Mouse (Mus musculus): ENCODE measurements around the gene Oip5. TPM values are rescaled to one million over a fixed set of nuclear protein-coding genes. Genes with fewer than 3 reads are reported as not detected.
"Not testable (repeated sequence)": the region's sequence is repeated elsewhere in the genome, so short reads cannot be mapped to it uniquely, and the experiment has no call there.

Oip5 gene
- polyA plus RNA-seq (2012; rRNA removed): 0.81 and 1.3 TPM in 2 replicates

- DNase-seq: peak; percentile 89
- no peak for TF ChIP-seq CTCF (IDR thresholded peaks at IDR 0.05; ENCODE audit: insufficient read depth, low read length)
- no peak for TF ChIP-seq POLR2A (IDR thresholded peaks at IDR 0.05; ENCODE audit: borderline replicate concordance, extremely low read depth, low read depth, low read length)
- WGBS: under 1% methylated on average over 55 of the region's 55 CpGs
- Histone ChIP-seq H3K4me1 (ENCODE audit: control insufficient read depth, insufficient read depth, low read length) (peaks cover 3% of the 10 kb centered on the region; the same call in 1 of the 2 replicates), H3K4me3 (replicated peaks; ENCODE audit: extremely low read depth, low read depth, low read length) (peak within 1 kb of the TSS; percentile 84)
These were observed at the start of gene Oip5, which contains the start of gene Nusap1 for GRCm38 (mm10) chr2:119618199-119618982. Gene Oip5, minus strand, starts transcription at chr2:119618469. Gene Nusap1, plus strand, starts transcription at chr2:119618298.

- not testable (repeated sequence) for DNase-seq; H3K4me3 ChIP-seq (replicated peaks; ENCODE audit: extremely low read depth, low read depth, low read length); H3K4me1 ChIP-seq (ENCODE audit: control insufficient read depth, insufficient read depth, low read length)
- 73% methylated on average over 22 of the region's 23 CpGs for WGBS
These were observed 47.5 kb upstream of the Oip5 start for GRCm38 (mm10) chr2:119665744-119666143.

- DNase-seq: peak; percentile 83
- Histone ChIP-seq H3K4me1 (ENCODE audit: control insufficient read depth, insufficient read depth, low read length) (no peaks in the 10 kb centered on the region), H3K4me3 (replicated peaks; ENCODE audit: extremely low read depth, low read depth, low read length) (peak within 1 kb of the TSS; percentile 94)
- WGBS: 1% methylated on average over 44 of the region's 44 CpGs
- TF ChIP-seq CTCF (IDR thresholded peaks at IDR 0.05; ENCODE audit: insufficient read depth, low read length) (no peak), POLR2A (IDR thresholded peaks at IDR 0.05; ENCODE audit: borderline replicate concordance, extremely low read depth, low read depth, low read length) (peak; percentile 56; the same call in 1 of the 2 replicates)
These were observed 44.2 kb upstream of the Oip5 start, which contains the start of gene Ndufaf1 for GRCm38 (mm10) chr2:119662220-119663182. Gene Ndufaf1, minus strand, starts transcription at chr2:119662827.

GRCm38 (mm10) chr2:119644254-119644653 is 26.0 kb upstream of the Oip5 start:
- TF ChIP-seq POLR2A (IDR thresholded peaks at IDR 0.05; ENCODE audit: borderline replicate concordance, extremely low read depth, low read depth, low read length) (no peak), CTCF (IDR thresholded peaks at IDR 0.05; ENCODE audit: insufficient read depth, low read length) (no peak)
- Histone ChIP-seq H3K4me3 (replicated peaks; ENCODE audit: extremely low read depth, low read depth, low read length) (no peak overlapping the region), H3K4me1 (ENCODE audit: control insufficient read depth, insufficient read depth, low read length) (no peaks in the 10 kb centered on the region)
- DNase-seq: no peak
- 88% methylated on average over 5 of the region's 5 CpGs for WGBS

- no peak for DNase-seq
- no peak overlapping the region for H3K4me3 ChIP-seq (replicated peaks; ENCODE audit: extremely low read depth, low read depth, low read length)
- H3K4me1 ChIP-seq (ENCODE audit: control insufficient read depth, insufficient read depth, low read length): no peaks in the 10 kb centered on the region
- TF ChIP-seq CTCF (IDR thresholded peaks at IDR 0.05; ENCODE audit: insufficient read depth, low read length) (no peak), POLR2A (IDR thresholded peaks at IDR 0.05; ENCODE audit: borderline replicate concordance, extremely low read depth, low read depth, low read length) (no peak)
- WGBS: 93% methylated on average over 5 of the region's 5 CpGs
These were observed 23.1 kb upstream of the Oip5 start for GRCm38 (mm10) chr2:119641214-119641912.

- 93% methylated on average over 1 of the region's 1 CpGs for WGBS
- Histone ChIP-seq H3K4me1 (ENCODE audit: control insufficient read depth, insufficient read depth, low read length) (no peaks in the 10 kb centered on the region), H3K4me3 (replicated peaks; ENCODE audit: extremely low read depth, low read depth, low read length) (no peak overlapping the region)
- DNase-seq: no peak
- no peak for TF ChIP-seq POLR2A (IDR thresholded peaks at IDR 0.05; ENCODE audit: borderline replicate concordance, extremely low read depth, low read depth, low read length)
- no peak for TF ChIP-seq CTCF (IDR thresholded peaks at IDR 0.05; ENCODE audit: insufficient read depth, low read length)
These were observed 18.5 kb upstream of the Oip5 start for GRCm38 (mm10) chr2:119636781-119637180.

- Histone ChIP-seq H3K4me3 (replicated peaks; ENCODE audit: extremely low read depth, low read depth, low read length) (no peak overlapping the region), H3K4me1 (ENCODE audit: control insufficient read depth, insufficient read depth, low read length) (peaks cover 3% of the 10 kb centered on the region; the same call in 1 of the 2 replicates)
- no peak for DNase-seq
- TF ChIP-seq POLR2A (IDR thresholded peaks at IDR 0.05; ENCODE audit: borderline replicate concordance, extremely low read depth, low read depth, low read length) (no peak), CTCF (IDR thresholded peaks at IDR 0.05; ENCODE audit: insufficient read depth, low read length) (no peak)
- WGBS: 95% methylated on average over 2 of the region's 2 CpGs
These were observed 3.0 kb upstream of the Oip5 start for GRCm38 (mm10) chr2:119621302-119621701.

GRCm38 (mm10) chr2:119619002-119619401 is 733 bp upstream of the Oip5 start:
- peak overlapping the region; percentile 52 for H3K4me3 ChIP-seq (replicated peaks; ENCODE audit: extremely low read depth, low read depth, low read length)
- 3% methylated on average over 6 of the region's 6 CpGs for WGBS
- DNase-seq; H3K4me1 ChIP-seq (ENCODE audit: control insufficient read depth, insufficient read depth, low read length): not testable (repeated sequence)

- WGBS: under 1% methylated on average over 13 of the region's 13 CpGs
- TF ChIP-seq CTCF (IDR thresholded peaks at IDR 0.05; ENCODE audit: insufficient read depth, low read length) (no peak), POLR2A (IDR thresholded peaks at IDR 0.05; ENCODE audit: borderline replicate concordance, extremely low read depth, low read depth, low read length) (no peak)
- no peak for DNase-seq
- H3K4me1 ChIP-seq (ENCODE audit: control insufficient read depth, insufficient read depth, low read length): peaks cover 3% of the 10 kb centered on the region; the same call in 1 of the 2 replicates
- H3K4me3 ChIP-seq (replicated peaks; ENCODE audit: extremely low read depth, low read depth, low read length): peak overlapping the region; percentile 84
These were observed 449 bp downstream of the Oip5 start for GRCm38 (mm10) chr2:119617841-119618198.

Data from lung, adult 2 months (tissue).